Mouse (Mus musculus) spleen, postnatal 10 days (tissue): Measurements from ENCODE around the gene 4632433K11Rik.
A peak's percentile ranks its signal among the peaks of the same experiment; 100 is the strongest.

ENCODE experiments used
- DNase-seq, 2 experiments: peaks; one replicate each; pipeline ENCODE4 v3.0.0; 2021 to 2022; ENCODE audit warnings: low spot score in 2 of 2

The 4632433K11Rik gene

GRCm38 (mm10) chr7:5020000-5020681 lies 13.8 kb upstream of the 4632433K11Rik start, which contains the start of the genes Zfp865 and Ccdc106:
Gene Zfp865 (plus strand): TSS chr7:5020376.
Gene Ccdc106 (plus strand): TSS chr7:5020553.
- peak; percentile 96 to 97 for DNase-seq

GRCm38 (mm10) chr7:5020685-5021084 lies 13.2 kb upstream of the 4632433K11Rik start:
- DNase-seq: peak in 1 of 2 experiments; percentile 51

- no peak for DNase-seq
These were observed 12.7 kb upstream of the 4632433K11Rik start for GRCm38 (mm10) chr7:5021197-5021596.

- no peak for DNase-seq
These were observed 4.4 kb upstream of the 4632433K11Rik start for GRCm38 (mm10) chr7:5029543-5029942.

GRCm38 (mm10) chr7:5029946-5030345 lies 4.0 kb upstream of the 4632433K11Rik start:
- no peak for DNase-seq

- no peak for DNase-seq
These were observed 3.2 kb upstream of the 4632433K11Rik start for GRCm38 (mm10) chr7:5030554-5031275.

- DNase-seq: no peak
These were observed 2.4 kb upstream of the 4632433K11Rik start for GRCm38 (mm10) chr7:5031496-5031895.

- DNase-seq: no peak
These were observed 1.7 kb downstream of the 4632433K11Rik start for GRCm38 (mm10) chr7:5035628-5036027.

- DNase-seq: no peak
These were observed 2.2 kb downstream of the 4632433K11Rik start for GRCm38 (mm10) chr7:5036136-5036535.

GRCm38 (mm10) chr7:5037026-5037425 lies 3.1 kb downstream of the 4632433K11Rik start:
- no peak for DNase-seq

- DNase-seq: no peak
These were observed 3.5 kb downstream of the 4632433K11Rik start for GRCm38 (mm10) chr7:5037467-5037866.

- peak; percentile 95 for DNase-seq
These were observed 4.3 kb downstream of the 4632433K11Rik start, which contains the start of gene Zfp784 for GRCm38 (mm10) chr7:5038109-5038732. Gene Zfp784 (minus strand): TSS chr7:5038446.

GRCm38 (mm10) chr7:5038940-5039339 lies 5.0 kb downstream of the 4632433K11Rik start:
- peak in 1 of 2 experiments; percentile 20 for DNase-seq

GRCm38 (mm10) chr7:5044981-5045380 lies 11.1 kb downstream of the 4632433K11Rik start:
- DNase-seq: no peak

GRCm38 (mm10) chr7:5046112-5046511 lies 12.2 kb downstream of the 4632433K11Rik start:
- DNase-seq: no peak

- DNase-seq: no peak
These were observed 13.4 kb downstream of the 4632433K11Rik start for GRCm38 (mm10) chr7:5047313-5047712.

GRCm38 (mm10) chr7:5051193-5052192 lies 17.6 kb downstream of the 4632433K11Rik start, which contains the start of gene Zfp580:
Gene Zfp580 (plus strand): TSS chr7:5051538.
- DNase-seq: peak; percentile 52 to 67

GRCm38 (mm10) chr7:5052438-5052837 lies 18.5 kb downstream of the 4632433K11Rik start:
- no peak for DNase-seq

- no peak for DNase-seq
These were observed 19.0 kb downstream of the 4632433K11Rik start for GRCm38 (mm10) chr7:5052931-5053343.

- no peak for DNase-seq
These were observed 19.7 kb downstream of the 4632433K11Rik start for GRCm38 (mm10) chr7:5053456-5054179.
